Mouse (Mus musculus): ENCODE data around the gene Taar1. TPM values are rescaled to one million over a fixed set of nuclear protein-coding genes. Genes with fewer than 3 reads are reported as not detected.
A peak's percentile ranks its signal among the peaks of the same experiment; 100 is the strongest.

Taar1 gene
- total RNA-seq (2014; fragmentation: Nextera tagmentation) (not detected in 2 replicates), total RNA-seq (2017) (not detected in 2 replicates)

DNA sequence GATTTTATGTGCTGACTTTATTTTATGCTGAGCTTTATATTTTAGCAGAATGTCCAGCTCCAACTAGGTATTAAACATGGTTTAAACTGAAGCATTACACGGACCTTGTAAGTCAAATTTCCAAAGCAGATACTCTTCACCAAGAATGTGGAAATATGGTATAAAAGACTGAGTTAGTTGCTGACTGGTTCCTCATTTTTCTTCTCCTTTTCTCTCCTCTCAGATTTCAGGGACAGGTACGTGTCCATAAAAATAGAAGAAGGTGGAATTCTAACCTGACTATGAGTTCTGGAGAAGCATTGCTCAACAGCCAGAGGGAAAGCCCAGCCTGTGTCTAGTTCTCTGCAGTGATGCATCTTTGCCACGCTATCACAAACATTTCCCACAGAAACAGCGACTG lies at the start of gene Taar1:
Taar1 (plus strand) TSS at position 301 of the 400 bp plus-strand sequence.
- no peak for ATAC-seq (replicated peaks; ENCODE audit: low FRiP score, low TSS enrichment, poor library complexity, severe bottlenecking)

DNA sequence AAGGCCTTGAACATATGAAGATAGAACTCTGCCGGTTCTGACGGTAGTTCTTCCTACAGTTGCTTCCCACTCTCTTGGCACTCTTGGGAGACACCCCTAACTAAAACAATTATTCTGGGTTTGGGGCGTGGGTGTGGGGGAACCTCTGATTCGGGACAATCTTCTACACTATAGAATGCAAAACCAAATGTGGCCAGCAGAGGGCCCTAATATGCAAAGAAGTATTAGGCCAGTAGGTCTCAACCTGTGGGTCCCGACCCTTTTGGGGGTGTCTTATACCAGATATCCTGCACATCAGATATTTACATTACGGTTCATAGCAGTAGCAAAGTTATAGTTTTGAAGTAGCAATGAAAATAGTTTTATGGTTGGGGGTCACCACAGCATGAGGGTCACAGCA lies 39.5 kb upstream of the Taar1 start:
- 0 out of 2 replicates have a peak, but pooled peaks have one; percentile 74 for ATAC-seq (replicated peaks; ENCODE audit: low FRiP score, low TSS enrichment, poor library complexity, severe bottlenecking)

DNA sequence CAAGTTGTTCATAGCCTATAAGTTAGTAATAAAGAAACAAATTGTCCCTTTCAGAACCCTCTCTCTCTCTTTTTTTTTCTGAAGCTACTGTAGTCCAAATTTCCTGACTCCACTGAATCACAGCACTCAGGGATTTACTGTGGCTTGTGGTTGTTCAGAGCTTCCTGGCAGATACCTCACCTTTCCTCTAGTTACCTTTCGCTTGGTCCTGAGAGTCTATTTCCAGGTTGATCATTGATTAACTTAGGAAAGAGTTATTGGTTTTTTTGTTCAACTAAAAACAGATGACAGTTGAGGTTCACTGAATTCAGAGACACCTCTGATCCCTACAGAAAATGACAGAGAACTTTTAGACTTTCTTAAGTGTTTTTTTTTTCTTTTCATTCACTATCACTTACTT lies 35.2 kb upstream of the Taar1 start:
- no peak for ATAC-seq (replicated peaks; ENCODE audit: low FRiP score, low TSS enrichment, poor library complexity, severe bottlenecking)

DNA sequence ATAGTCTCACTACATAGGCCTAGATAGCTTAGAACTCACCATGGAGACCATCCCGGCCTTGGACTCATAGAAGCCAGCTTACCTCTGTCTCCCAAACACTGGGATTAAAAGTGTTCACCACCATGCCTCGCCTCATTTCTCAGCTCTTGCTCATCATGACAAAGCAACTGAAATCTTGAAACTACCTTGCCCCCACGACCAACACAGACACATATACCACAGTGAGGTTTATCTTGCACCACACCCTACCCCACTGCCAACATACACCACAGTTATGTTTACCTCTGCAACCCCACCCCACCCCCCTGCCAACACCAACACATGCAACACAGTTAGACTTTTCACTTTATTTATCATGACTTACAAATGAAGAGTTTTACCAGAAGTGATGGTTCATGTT lies 34.1 kb upstream of the Taar1 start:
- peak; percentile 63 for ATAC-seq (replicated peaks; ENCODE audit: low FRiP score, low TSS enrichment, poor library complexity, severe bottlenecking)

DNA sequence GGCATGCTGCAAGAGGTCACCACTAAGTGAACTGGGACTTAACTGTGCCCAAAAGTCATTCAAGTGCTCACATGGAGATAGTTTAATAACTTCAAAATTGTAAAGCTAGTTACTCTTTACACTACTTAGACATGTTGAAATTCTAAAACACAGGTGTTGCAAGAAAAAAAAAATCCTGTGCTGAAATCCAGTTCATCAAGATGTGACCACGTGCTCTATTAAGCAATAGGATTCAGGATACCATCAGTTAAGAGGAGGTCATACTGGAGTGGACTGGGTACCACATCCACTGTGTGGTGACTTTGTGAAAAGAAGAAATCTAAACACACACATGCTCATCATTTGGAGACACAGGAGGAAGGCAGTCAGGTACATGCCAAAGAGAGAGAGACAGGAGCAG lies 27.2 kb upstream of the Taar1 start:
- no peak for ATAC-seq (replicated peaks; ENCODE audit: low FRiP score, low TSS enrichment, poor library complexity, severe bottlenecking)

DNA sequence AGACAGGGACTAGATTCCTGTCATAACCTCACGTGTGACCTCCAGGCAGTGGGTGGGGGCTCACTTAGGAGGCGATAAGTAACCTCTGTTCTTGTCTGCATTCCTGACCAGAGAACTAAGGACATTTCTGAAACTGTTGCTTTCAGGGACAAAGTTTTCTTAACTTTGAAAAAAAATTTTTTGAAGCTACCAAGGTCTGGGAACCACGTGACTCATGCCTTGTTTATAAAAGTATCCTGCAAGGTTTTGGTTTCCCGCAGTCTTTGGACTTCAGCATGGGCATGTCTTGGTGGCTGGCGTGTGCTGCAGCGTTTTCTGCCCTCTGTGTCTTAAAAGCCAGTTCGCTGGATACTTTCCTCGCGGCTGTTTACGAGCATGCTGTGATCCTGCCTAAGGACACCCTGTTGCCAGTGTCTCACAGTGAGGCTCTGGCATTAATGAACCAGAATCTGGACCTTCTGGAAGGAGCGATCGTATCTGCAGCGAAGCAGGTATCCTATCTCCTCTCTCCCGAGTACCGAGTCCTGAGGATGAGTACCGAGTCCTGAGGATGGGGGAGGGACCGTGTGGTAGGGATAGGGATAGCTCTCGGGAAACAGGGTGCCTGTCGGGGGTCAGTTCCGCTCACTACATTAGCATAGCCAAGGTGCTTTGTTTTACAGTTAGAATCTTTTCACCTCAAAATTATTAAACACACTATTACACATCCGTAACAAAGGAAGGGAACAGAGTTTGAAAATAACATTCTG lies 25.4 kb upstream of the Taar1 start, which contains the start of gene Vnn1:
Vnn1 (plus strand) TSS at position 88 of the 749 bp plus-strand sequence.
- no peak for ATAC-seq (replicated peaks; ENCODE audit: low FRiP score, low TSS enrichment, poor library complexity, severe bottlenecking)

DNA sequence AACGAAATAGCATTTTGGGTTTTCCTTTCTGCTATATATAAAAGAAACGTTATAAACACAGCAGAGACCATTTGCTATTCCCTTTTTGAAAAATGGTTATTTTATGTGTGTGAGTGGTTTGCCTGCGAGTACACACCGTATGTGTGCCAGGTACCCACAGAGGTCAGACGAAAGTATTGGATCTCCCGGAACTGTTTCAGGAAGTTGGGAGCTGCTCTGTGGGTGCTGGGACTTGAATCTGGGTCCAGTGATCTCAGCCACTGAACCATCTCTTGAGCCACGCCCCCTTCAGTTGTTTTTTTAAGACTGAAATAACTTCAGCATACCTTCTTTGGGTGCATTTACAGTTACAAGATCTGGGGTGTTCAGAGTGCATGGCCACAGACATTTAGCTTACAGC lies 24.8 kb upstream of the Taar1 start:
- no peak for ATAC-seq (replicated peaks; ENCODE audit: low FRiP score, low TSS enrichment, poor library complexity, severe bottlenecking)

DNA sequence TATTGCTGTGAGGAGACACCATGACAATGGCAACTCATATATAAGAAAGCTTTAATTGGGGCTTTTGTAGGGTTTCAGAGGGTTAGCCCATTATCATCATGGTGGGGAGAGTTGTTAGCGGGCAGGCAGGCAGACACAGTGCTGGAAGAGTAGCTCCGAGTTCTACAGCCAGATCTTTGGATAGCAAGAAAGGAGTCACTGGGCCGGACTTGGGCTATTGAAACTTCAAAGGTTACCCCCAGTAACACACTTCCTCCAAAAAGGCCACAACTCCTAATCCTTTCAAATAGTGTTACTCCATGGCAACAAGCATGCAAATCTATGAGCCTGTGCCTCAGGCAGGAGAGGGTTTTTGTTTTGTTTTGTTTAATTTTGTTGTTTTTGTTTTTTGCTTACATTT lies 19.0 kb upstream of the Taar1 start:
- ATAC-seq (replicated peaks; ENCODE audit: low FRiP score, low TSS enrichment, poor library complexity, severe bottlenecking) = no peak

DNA sequence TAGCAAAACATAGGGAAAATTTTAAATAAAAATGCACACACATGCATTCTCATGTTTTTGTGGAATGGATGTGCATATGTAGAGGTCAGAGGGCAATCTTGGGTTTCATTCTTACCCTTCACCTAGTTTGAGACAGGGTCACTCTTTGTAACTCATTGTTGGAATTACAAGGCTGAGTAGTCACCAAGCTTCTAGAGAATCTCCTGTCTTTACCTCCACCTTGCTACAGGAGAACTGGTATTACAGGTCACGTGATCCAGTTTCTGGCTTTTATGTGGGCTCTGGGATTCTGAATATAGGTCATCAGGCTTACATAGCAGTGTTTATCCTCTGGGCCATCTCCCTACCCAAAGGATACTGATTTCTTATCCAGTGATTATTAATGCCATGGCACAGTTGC lies 14.5 kb upstream of the Taar1 start:
- ATAC-seq (replicated peaks; ENCODE audit: low FRiP score, low TSS enrichment, poor library complexity, severe bottlenecking) = no peak

DNA sequence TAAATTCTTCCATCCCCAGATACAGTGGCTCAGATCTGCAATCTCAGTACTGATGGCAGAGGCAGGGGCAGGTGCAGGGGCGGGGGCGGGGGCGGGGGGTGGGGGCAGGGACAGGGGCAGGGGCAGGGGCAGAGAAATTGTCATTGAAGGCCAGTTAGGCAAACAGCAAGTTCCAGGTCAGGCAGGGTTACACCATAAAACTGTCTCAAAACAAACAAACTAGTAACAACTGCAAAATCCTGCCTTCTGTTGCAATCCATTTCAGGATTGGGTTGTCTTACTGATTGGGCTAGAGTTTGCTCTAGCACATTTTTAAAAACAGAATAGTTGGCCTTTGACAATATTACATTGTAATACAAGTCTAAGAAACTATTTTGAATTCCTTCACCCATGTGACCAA lies 2.3 kb downstream of the Taar1 start:
- no peak for ATAC-seq (replicated peaks; ENCODE audit: low FRiP score, low TSS enrichment, poor library complexity, severe bottlenecking)

DNA sequence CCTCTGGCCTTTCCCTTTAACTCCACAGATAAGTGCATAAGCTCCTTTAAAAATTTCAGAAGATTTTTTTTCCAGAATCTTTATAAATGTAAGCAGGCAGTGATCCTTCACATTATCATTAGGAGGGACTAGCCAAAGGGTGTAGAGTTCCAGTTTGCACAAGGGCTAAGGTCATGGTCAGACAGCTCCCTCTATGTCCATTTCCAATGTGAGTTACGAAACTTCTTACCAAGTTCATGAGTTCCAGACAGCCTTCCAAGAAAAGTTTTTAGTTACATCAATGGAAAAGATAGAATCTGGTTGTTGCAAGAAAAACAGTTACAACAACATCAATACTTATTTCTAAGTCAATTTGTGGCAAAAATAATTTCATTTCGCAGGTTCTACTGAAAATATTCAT lies 3.8 kb downstream of the Taar1 start:
- no peak for ATAC-seq (replicated peaks; ENCODE audit: low FRiP score, low TSS enrichment, poor library complexity, severe bottlenecking)

DNA sequence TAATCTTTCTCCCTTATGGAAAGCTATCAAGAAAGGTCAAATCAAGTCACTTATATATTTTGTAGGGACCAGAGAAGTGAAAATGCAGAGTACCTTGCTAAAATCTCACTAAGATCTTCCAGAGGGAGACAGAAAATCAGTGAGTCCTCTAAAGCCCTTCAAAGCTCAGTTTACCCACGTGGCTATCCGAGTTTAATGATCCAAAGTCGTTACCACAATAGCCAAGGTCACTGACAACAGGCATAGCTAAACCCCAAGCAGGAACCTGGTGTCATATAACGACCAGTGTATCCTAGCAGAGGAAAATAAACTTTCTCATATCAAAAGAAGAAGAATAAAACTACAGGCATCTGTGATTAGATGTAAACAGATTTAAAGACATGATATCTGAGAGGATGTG lies 17.5 kb downstream of the Taar1 start:
- ATAC-seq (replicated peaks; ENCODE audit: low FRiP score, low TSS enrichment, poor library complexity, severe bottlenecking) = no peak

DNA sequence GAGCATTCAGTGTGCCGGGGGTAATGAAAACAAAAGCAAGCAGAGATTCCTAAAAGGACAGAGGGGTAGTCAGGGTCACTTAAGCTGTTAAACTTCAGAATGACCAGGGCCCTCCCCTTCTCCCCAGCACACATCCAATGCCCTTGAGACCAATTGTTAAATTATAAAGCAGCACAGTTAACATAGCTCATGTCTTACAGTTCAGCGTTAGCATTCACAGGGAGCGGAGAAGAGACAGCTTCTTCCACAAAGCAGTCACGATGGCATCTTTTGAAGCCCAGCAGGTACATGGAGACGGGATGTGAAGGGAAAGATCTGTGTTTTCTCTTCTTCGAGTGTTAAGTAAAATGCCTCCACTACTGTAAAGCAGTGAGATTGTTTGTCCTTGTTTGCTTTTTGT lies 18.2 kb downstream of the Taar1 start, which contains the start of gene Taar2:
Taar2 (plus strand) TSS at position 261 of the 400 bp plus-strand sequence.
- no peak for ATAC-seq (replicated peaks; ENCODE audit: low FRiP score, low TSS enrichment, poor library complexity, severe bottlenecking)

DNA sequence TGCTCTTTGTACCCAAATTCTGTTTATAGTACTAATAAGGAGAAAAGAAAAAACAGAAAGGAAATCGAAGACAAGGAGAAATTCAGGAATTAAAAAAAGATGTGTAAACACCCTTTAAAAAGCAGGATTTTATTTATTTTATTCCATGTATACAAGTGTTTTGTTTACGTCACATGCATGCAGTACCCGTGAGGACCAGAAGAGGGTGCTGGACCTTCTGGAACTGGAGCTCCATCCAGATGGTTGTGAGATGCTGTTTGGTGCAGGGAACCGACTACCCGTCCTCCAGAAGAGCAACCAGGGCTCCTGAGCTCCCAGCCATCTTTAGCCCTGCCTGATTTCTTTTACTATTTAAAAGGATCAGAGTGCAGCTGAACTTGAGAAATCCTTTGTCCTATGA lies 22.3 kb downstream of the Taar1 start:
- no peak for ATAC-seq (replicated peaks; ENCODE audit: low FRiP score, low TSS enrichment, poor library complexity, severe bottlenecking)

DNA sequence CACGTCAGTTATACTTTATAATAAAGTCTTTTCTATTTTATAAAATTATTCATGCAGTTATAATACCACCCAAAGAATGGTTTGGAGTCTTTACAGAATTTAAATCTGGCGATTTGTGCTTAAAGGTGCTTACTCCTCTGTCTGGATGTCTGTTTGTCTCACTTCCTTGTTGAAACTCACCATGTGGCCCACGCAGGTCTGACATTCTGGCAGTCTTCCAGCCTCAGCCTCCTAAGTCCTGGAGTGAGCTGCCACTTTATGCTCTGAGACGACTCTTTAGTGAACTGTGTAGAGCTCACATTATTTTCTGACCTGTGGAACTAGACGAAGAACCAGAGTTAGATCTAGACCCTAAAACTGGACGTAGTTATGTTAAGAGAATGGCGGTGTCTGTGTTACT lies 27.9 kb downstream of the Taar1 start:
- ATAC-seq (replicated peaks; ENCODE audit: low FRiP score, low TSS enrichment, poor library complexity, severe bottlenecking) = no peak

DNA sequence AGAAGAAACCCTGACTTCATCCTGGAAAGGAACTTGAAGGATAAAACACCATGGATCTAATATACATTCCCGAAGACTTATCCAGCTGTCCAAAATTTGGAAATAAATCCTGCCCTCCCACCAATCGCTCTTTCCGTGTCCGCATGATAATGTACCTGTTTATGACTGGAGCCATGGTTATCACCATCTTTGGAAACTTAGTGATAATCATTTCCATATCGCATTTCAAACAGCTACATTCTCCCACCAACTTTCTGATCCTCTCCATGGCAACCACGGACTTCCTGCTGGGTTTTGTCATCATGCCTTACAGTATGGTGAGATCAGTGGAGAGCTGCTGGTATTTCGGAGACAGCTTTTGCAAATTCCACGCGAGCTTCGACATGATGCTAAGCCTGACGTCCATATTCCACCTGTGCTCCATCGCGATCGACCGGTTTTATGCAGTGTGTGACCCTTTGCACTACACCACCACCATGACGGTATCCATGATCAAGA lies 29.4 kb downstream of the Taar1 start, which contains the start of gene Taar3:
Taar3 (plus strand) TSS at position 51 of the 498 bp plus-strand sequence.
- no peak for ATAC-seq (replicated peaks; ENCODE audit: low FRiP score, low TSS enrichment, poor library complexity, severe bottlenecking)

DNA sequence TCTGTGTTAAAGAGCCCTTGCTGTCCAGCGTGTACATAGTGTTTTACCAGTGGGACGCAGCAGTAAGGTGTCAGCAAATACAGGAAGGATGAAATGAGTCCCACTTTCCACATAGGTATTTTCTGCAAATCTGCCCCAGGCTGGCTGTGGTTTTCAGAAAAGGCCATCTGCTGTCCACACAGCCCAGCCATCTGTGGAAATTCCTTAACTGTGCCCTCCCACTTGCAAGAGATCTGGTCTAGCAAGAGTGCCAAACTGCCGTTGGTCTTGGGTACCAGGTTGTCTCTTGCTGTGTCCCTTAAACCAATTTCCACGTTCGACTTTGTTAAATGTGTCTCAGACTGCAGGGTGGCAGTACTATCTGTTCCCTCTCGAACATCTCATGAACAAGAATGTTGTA lies 31.6 kb downstream of the Taar1 start:
- no peak for ATAC-seq (replicated peaks; ENCODE audit: low FRiP score, low TSS enrichment, poor library complexity, severe bottlenecking)

DNA sequence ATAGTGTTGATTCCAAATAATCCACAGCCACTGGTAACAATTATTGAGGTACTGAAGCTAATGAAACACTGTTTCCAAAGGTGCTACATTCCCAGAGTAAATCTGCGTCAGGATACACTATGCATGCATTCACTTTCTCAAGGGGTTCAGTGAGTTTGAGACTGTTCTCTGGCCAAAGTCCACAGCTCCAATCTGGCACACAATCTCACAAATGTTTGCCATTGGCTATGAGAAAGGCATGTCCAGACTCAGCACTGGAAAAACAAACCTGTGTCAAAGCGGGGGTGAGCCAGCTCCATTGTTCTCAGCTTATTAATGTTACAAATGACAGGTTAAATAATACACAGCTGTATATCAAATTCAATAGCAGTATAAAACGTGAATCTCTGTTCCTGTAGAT lies 38.9 kb downstream of the Taar1 start:
- ATAC-seq (replicated peaks; ENCODE audit: low FRiP score, low TSS enrichment, poor library complexity, severe bottlenecking) = no peak

DNA sequence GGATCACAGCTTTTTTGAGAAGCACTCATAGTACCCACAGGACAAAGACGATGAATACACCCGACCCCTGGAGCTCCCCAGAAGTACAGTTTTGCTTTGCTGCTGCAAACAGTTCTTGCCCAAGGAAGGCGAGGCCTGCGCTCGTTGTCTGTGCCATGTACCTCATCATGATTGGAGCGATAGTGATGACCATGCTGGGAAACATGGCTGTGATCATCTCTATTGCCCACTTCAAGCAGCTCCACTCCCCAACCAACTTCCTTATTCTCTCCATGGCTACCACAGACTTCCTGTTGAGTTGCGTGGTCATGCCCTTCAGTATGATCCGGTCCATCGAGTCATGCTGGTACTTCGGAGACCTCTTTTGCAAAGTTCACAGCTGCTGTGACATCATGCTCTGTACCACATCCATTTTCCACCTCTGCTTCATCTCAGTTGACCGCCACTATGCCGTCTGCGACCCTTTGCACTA lies 40.3 kb downstream of the Taar1 start, which contains the start of gene Taar4:
Taar4 (plus strand) TSS at position 51 of the 472 bp plus-strand sequence.
- no peak for ATAC-seq (replicated peaks; ENCODE audit: low FRiP score, low TSS enrichment, poor library complexity, severe bottlenecking)

DNA sequence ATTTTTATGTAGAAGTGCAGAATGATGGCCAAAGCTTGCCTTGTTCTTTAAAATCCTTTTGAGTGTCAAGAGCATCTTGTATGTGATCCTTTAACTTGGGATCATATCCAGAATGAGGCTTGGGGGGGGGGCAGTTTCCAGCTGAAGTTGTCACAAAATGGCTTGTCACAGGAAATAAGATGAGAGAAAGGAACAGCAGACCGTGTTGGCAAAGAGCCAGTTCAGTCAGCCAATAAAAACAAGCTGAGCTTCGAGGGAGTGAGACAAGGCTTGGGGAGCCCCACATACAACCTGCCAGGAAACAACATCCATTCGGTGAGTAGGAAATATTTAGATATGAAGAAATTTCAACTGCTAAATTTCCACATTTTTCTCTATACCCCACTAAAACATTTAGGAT lies 43.3 kb downstream of the Taar1 start:
- ATAC-seq (replicated peaks; ENCODE audit: low FRiP score, low TSS enrichment, poor library complexity, severe bottlenecking) = no peak

Data from megakaryocyte-erythroid progenitor cell, adult 5-6 weeks (primary cell).